Mouse (Mus musculus) C2C12 (cell line): ENCODE results near the gene Npm1.

Experiments used
- CEBPB ChIP-seq: IDR thresholded peaks from one replicate; pipeline ENCODE4 v1.6.1; 2011; ENCODE audit warnings: low read depth, mild to moderate bottlenecking, control low read depth, moderate library complexity
- CTCF ChIP-seq: IDR thresholded peaks from one replicate; pipeline ENCODE4 v1.5.1; 2011; ENCODE audit not compliant: control insufficient read depth, insufficient read depth, insufficient read length
- FOSL1 ChIP-seq: IDR thresholded peaks from one replicate; pipeline ENCODE4 v1.8.0; 2011; ENCODE audit warnings: mild to moderate bottlenecking, low read length; ENCODE audit not compliant: poor library complexity, insufficient read depth, severe bottlenecking

- TF ChIP-seq CTCF (no peak), FOSL1 (no peak), CEBPB (no peak)
These were observed 32.1 kb upstream of the Npm1 start for GRCm38 (mm10) chr11:33195061-33195460.
